Mouse (Mus musculus) CH12F3 (cell line): ENCODE measurements around the gene Arpp21.

ENCODE experiments used
- in situ Hi-C: fragments of 300-500 bp; cut with MboI; formaldehyde crosslinking; loops from 2 replicates; pipeline ENCODE4 v1.14.3; 2020; ENCODE audit warnings: low sequenced_read_pairs

Arpp21 gene

GRCm38 (mm10) chr9:112235696-112236397 lies at the start of gene Arpp21:
Gene Arpp21, minus strand, starts transcription at chr9:112235938.
- in situ Hi-C loops: no loop called here

- in situ Hi-C loops: no loop called here
Measured at GRCm38 (mm10) chr9:112272426-112272969, 36.8 kb upstream of the Arpp21 start.

- in situ Hi-C loops: no loop called here
Measured at GRCm38 (mm10) chr9:112264982-112265641, 29.4 kb upstream of the Arpp21 start.

GRCm38 (mm10) chr9:112261986-112262901 lies 26.5 kb upstream of the Arpp21 start:
- in situ Hi-C loops: no loop called here

GRCm38 (mm10) chr9:112261556-112261955 lies 25.8 kb upstream of the Arpp21 start:
- in situ Hi-C loops: no loop called here

- in situ Hi-C loops: no loop called here
Measured at GRCm38 (mm10) chr9:112260696-112261095, 25.0 kb upstream of the Arpp21 start.

- in situ Hi-C loops: no loop called here
Measured at GRCm38 (mm10) chr9:112258560-112258959, 22.8 kb upstream of the Arpp21 start.

- in situ Hi-C loops: no loop called here
Measured at GRCm38 (mm10) chr9:112255971-112256370, 20.2 kb upstream of the Arpp21 start.

- in situ Hi-C loops: no loop called here
Measured at GRCm38 (mm10) chr9:112253730-112254129, 18.0 kb upstream of the Arpp21 start.

- in situ Hi-C loops: no loop called here
Measured at GRCm38 (mm10) chr9:112251857-112252256, 16.1 kb upstream of the Arpp21 start.

GRCm38 (mm10) chr9:112251339-112251738 lies 15.6 kb upstream of the Arpp21 start:
- in situ Hi-C loops: no loop called here

- in situ Hi-C loops: no loop called here
Measured at GRCm38 (mm10) chr9:112249753-112250152, 14.0 kb upstream of the Arpp21 start.

- in situ Hi-C loops: no loop called here
Measured at GRCm38 (mm10) chr9:112247183-112247582, 11.4 kb upstream of the Arpp21 start.

- in situ Hi-C loops: no loop called here
Measured at GRCm38 (mm10) chr9:112238168-112238567, 2.4 kb upstream of the Arpp21 start.

GRCm38 (mm10) chr9:112236551-112236950 lies 813 bp upstream of the Arpp21 start:
- in situ Hi-C loops: no loop called here

- in situ Hi-C loops: no loop called here
Measured at GRCm38 (mm10) chr9:112235041-112235695, 570 bp downstream of the Arpp21 start.

- in situ Hi-C loops: no loop called here
Measured at GRCm38 (mm10) chr9:112234505-112235024, 1.2 kb downstream of the Arpp21 start.

- in situ Hi-C loops: no loop called here
Measured at GRCm38 (mm10) chr9:112233822-112234504, 1.8 kb downstream of the Arpp21 start.

- in situ Hi-C loops: no loop called here
Measured at GRCm38 (mm10) chr9:112233378-112233777, 2.4 kb downstream of the Arpp21 start.
